Mouse (Mus musculus): ENCODE measurements at regions not wholly inside any gene's neighbourhood (a gene's known extent, or its start where the extent isn't known, plus 50 kb on each side); places are given as distances from the start of the nearest gene placed in this dataset.
"Not testable (repeated sequence)": the region's sequence is repeated elsewhere in the genome, so short reads cannot be mapped to it uniquely, and the experiment has no call there.

DNA sequence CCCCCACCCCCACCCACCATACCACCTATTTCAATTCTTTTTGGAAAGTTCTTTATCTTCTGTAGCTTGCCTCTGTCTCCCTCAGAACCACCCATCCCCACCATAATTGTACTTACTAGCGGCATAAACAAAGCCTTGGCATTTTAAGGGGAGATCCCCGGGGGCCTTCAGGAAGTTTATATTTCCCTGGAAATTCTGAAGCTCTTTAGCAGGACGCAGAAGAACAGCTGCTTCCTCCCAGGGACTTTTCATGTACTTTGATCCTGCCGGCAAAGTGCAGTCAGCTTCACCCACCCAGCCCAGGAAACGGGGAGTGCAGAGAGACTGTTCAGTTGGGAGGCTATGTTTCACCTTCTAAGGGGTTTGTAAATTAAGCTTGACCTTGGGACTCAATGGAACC lies 545.6 kb upstream of the Tbl1xr1 start:
- DNase-seq: no peak

DNA sequence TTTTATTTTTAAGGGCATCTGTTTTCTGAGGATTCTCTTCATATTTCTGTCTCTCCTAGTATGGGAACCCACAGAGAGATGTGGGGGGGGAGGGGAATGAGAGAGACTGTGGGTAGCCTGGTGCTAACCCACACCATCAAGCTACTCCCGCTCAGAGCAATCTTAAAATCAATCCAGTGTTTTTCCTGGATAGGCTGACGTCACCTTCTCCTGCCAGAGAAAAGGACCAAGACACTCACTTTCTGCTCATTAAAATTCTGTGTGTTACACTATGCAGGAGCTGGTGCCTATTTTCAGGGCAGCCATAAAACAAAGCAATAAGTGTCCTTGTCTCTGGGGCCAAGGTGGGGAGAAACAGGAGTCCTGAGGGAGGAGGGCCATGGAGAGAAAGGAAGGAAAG lies 537.3 kb upstream of the Tbl1xr1 start:
- DNase-seq: no peak

DNA sequence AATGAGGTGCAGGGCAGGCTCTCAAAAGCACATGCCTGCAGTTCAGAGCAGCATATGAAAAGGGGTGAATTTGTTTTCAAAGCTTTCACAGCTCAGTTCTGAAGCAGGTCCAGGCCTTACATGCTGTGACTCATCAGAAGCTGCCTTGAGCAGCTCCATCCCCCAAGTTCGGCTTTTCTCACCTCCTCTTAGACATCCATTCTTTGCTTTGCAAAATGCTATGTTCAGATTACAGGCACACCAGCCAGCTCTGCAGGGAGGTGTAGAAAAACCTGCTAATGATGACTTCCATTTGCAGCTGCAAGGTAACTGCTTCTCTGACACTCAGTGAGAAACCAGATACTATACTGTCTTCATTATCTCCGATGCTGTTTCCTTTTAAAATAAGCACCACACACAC lies 532.0 kb upstream of the Tbl1xr1 start:
- no peak for DNase-seq

DNA sequence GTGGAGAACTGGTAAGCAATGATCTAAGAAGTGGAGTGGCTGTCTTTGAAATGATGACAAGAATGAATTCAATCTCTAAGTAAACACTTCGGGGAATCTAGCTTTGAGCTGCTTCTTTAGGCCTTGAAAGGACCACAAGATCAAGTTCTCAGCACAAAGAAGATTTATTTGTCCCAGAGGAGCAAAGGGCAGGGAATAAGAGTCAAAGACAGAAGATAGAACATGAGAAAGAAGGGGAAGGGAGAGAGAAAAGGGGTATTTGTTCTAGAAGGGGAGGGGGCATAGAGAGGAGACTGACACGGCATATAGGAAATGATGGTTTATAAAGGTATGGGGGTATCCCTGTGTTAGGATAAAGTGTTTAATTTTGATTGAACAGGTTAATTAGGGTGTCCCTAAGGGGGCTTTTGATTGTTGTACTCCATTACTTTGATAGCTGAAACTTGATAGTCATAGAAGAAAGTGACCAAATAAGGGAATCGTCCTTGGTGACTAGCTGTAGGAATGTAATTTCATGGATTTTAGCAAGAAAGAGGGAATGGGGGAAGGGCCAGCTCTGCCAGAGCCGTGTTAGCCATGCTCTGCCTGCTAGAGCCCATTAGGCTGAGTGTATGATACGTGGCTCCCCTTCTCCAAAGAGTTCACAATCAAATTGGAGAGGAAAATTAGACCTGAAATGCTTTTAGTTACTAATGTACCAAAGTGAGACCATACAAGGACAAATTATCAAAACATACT lies 531.1 kb upstream of the Tbl1xr1 start:
- no peak for DNase-seq

DNA sequence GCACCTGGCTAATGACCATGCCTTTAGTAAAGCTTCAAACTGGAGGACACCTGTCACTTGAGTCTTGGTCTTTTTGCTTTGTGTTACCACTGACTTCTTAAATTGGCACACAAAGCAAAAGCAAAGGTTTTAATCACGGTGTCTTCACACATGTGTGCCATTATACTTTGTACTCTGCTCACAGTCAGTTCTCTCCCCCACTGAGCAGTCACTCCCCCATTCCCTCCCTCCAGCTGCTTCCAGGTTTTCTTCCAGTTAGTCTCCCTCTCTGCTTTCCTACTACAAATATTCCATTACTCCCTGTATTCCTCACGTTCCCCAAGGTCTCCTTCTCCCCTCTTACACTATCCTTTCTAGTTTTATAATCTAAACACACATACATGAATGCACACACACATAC lies 530.0 kb upstream of the Tbl1xr1 start:
- DNase-seq: peak; percentile 12

DNA sequence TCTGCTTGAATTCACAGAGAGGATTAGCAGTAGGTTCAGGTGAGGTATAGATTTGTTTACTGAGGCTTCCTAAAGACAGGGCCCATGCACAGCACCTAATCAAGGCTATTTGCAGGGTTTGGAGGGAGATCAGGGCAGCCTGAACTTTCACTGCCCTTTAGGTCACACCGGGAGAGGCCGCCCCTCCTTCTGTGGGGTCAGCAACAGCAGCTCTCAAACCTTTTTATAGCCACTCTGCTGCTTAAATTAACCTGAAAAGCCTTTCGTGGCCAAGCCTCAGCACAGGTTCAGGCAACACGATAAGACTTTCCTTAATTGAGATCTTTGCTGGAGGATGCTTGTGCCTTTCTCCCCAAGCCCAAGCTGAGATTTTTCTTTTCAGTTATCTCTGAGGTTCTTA lies 526.8 kb upstream of the Tbl1xr1 start:
- no peak for DNase-seq

DNA sequence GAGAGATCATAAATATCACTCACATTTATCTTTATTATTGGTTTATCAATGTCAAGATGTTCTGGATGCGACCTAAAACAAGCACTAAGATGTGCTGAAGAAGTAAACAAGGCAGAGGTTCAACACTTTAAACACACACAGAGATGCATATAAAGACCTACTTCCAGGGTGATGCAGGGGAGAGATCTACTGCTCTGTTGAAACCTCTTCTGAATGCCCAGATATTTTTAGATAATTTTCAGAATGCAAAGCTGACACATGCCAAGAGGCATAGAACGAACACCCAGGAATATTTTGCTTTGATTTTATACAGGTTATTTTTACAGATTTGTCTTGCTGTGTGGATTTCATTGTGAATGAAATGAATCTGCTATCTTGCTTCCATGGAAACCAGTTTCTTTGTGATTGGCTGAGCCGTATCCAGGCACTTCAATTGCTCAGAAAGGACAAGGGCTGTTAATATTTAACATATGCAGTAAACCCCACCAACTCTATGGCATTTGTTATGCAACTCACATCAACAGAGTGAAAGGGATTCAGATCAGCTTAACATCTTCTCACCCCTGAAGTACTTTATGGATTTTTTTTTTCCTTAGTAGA lies 523.2 kb upstream of the Tbl1xr1 start:
- peak; percentile 22 for DNase-seq

DNA sequence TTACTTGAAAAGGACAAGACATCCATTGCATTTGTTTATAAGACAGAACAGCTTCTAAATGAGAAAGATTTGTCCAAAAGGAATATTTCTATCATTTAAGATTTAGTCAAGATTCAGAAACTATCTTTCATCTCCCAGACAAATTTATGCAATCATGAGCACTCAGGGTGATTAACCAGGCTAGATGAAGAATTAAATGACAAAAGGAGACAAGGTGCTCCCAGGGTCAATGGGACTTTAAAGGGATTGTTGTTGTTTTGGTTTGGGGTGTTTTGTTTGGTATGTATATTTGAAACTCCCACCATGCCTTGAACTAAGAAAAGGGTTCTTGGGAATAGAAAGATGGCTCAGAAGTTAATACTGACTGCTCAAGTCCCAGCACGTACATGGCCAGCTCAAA lies 522.6 kb upstream of the Tbl1xr1 start:
- no peak for DNase-seq

DNA sequence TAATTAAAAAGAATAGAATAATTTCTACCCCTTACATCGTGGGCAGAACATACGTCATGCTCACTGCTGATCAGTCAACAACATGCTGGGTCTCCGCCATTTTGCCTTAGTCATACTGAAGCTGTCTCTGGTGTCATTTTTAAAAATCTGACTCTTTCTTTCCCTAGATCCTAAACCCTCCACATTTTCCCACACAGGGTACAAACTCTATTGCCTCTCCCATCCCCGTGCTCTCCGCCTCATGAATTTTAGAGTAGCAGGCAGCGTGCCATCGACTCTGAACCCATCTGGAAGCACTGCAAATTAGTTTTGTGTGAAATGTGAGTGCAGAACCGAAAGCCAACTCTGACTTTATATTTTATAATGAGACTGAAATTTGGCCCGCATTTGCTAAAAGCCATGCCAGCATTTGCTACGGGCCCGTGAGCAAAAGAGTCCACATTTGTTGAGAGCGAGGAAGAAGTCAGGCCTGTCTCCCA lies 518.5 kb upstream of the Tbl1xr1 start:
- DNase-seq: peak; percentile 79

DNA sequence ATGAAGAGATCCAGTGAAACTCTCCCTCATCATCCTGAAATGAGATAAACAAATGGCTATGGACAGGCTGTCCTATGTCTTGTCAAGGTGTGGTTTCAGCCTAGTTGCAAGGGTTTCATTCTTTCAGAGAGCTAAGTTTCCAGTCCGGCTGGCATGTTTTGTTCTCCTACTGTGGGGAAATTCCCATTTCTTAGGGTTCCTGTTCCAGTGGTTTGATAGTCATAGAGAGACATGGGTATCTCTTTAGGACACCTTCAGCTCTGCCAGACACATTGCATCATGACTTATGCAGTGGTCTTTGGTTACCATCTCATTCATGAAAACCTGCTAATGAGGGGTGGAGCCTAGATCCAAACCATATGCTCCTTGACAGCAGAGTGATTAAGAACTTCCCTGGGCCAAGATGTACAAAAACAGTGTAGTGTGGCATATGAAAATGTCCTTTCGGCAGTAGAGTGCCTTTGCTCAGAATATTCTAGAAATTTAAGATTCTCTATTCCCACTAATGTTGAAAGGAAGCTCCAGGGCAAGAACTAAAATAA lies 513.6 kb upstream of the Tbl1xr1 start:
- DNase-seq: no peak

DNA sequence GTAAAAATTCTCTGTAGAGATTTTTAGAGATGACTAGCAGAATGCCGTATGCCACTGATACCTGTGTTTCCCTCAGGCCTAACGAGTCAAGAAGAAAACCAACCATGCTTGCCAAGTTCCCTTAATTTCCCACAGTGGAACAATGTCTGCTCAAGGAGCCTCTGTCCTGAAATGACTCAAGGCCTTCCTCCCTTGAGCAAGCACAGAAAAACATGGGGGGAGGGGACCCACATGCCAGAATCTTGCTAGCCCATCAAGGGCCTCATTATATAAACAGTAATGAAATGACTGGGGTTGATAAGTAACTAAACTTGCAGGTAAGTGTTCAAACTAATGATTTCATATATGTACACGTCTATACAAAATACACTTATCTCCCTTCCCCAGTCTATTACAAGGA lies 513.0 kb upstream of the Tbl1xr1 start:
- peak; percentile 88 for DNase-seq

DNA sequence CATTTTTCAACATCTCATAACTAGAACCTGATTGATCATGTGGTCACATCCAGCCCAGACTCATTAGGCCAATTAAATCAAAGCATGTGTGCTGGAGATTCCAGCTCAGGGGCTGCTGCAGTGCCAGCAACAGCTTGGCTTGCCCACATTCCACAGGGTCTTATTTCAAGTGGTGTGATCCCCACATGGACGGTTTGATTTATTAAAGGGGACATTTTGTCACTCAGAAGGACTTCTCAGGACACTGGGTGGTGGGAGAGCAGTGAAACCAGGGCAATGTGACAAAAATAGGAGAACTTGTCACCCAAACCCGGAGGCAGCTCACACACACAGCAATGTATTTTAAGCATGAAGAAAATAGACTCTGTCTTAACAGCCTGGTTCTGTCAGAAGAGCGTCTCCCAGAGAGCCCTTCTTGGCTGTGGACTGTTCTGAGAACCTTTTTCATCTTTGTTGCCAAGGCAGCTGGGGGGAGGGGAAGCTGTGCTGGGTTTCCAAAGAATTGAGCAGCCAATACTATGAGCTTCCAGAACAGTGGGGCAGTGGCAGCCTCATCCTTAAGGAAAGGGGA lies 512.2 kb upstream of the Tbl1xr1 start:
- DNase-seq: peak; percentile 54

DNA sequence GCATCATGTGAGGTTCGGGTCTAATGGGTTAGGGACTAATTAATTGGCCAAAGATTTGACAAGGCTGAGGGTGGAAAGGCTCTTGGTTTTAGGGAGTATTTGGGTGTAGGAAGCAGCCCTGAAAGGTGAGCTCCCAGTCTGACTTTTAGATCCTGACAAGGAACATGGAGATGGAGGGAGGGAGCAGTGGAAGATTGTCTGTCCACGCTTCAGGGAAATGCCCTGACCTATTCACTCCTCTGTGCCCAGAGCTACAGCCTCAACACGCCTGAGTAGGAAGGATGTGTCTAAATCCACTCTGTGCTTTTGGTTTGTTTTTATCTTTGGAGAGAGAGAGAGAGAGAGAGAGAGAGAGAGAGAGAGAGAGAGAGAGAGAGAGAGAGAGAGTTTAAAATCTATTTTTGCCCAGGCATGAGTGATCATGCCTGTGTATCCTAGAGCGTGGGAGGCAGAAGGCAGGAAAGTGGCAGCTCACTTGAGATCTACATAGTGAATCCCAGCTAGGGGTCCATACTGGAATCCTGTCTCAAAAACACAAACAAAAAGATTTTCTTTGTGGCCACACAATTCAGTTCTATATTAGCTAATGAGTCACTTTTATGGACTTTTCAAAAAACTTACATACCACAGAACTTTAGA lies 511.5 kb upstream of the Tbl1xr1 start:
- DNase-seq: no peak

DNA sequence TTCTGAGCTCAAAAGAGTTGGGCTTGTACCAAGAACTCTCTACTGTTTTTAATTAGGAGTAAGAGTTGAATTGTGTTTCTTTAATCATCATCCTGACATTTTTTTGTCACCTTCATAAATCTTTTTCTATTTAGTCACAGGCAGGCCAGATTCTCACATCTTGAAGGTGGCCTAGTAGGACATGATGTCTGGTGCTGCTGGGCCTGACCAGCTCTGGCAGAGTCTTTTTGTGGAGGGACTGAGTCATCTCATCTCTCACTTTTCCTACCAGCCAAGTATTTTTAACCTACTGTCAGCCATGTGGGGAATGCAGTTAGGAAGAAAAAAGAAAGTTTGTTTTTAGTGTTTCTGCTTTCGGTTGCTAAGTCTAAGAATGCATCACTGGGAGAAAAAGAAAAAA lies 506.7 kb upstream of the Tbl1xr1 start:
- no peak for DNase-seq

DNA sequence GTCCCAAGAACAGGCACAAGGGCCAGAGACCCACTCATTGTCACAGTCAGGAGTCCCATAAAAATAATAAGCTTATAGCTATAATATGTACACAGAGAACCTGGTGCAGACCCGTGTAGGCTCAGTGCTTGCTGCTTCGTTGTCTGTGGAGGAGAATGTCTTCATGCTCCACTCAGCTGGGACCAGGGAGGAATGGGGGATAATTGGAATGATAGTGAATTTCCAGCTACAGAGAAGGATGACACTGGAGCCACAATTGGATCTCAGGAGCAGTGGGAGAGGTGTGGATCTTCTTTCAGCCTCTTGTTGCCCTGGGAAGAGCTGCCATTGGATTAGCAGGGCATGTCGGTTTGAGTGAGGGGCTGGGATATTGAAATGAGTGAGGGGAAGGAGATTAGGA lies 497.8 kb upstream of the Tbl1xr1 start:
- DNase-seq: no peak

DNA sequence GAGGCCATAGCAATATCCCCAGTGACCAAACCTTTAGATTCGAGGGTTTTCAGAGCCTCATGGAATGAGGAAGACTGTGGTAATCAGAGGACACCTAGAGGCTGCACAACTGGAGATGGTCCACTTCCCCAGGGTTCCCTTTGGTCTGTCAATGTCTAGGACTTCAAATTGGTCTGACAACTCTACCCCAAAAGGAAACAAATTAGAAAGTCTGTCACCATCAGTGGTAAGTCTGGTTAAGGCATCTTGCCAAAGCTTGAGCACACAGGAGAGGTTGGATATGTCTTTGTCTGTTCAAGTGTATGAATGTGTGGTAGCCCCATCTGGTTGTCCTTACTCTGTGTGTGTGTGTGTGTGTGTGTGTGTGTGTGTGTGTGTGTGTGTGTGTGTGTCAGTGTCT lies 494.3 kb upstream of the Tbl1xr1 start:
- no peak for DNase-seq

DNA sequence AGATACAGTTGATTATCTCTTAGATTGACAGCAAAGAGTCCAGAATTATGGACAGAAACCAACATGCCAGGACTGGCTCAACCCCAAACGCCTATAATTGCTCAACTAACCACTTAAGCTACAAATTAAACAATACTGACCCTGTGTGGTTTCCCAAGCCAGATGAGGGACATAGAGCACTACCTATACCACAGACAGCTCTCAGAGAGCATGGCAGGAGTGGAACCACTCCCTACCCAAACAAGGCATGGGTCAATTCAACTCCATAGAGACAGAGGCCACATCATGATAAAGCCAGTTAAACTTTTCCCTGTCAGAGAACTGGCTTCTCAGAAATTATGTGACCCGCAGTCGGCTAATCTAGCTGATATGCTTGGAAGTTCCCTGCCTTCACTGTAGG lies 490.7 kb upstream of the Tbl1xr1 start:
- DNase-seq: no peak

DNA sequence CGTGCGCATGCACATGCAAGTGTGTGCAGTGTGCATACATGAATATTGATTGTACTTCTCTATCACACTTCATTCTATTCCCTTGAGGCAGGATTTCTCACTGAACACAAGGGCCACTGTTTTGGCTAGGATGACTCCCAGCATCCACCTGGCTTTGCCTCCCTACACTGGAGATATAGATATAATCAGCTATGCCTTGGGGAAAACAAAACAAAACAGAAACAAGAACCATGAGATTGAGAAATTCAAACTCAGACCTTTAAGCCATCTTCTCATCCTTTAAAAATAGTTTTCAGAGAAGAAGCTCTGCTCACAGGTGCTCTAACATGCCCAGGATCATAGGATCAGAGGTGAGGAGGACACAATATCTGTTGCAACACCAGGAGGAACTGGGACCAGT lies 469.6 kb upstream of the Tbl1xr1 start:
- no peak for DNase-seq

DNA sequence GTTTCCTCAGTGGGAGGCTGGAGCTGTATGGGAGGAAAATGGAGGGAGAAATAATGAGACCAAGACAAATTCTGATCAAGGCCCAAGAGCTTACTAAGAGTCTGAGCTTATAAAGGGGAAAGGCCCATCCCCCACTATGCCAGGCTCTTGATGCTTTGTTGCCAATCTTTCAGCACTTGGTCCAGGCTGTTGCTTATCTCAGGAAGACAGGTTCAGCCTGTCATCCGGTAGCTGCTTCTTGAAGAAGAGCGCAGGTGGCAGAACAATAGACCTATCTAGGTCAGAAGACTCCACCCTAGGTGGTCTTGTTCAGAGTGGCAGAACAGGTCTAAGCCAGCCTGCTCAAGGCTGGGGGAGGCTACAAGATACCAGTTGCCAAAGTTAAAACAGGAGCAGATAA lies 466.2 kb upstream of the Tbl1xr1 start:
- no peak for DNase-seq

DNA sequence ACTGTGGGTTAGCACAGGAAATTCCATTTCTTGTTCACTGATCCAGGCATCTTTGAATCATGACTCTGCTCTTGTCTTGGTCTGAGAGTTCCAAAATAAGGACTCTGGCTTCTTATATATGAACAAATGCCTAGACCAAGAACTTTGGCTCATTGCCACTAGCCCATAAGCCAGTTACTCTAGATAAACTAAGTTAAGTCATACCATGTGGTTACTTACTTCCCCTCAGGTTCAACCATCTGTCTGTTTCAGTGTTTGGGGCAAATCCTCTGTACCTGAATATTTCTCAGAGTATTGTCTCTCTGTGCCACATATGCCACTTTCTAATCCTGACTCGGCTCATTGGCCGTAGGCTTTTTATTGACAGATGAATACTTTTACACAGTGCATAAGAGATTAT lies 454.7 kb upstream of the Tbl1xr1 start:
- no peak for DNase-seq

DNA sequence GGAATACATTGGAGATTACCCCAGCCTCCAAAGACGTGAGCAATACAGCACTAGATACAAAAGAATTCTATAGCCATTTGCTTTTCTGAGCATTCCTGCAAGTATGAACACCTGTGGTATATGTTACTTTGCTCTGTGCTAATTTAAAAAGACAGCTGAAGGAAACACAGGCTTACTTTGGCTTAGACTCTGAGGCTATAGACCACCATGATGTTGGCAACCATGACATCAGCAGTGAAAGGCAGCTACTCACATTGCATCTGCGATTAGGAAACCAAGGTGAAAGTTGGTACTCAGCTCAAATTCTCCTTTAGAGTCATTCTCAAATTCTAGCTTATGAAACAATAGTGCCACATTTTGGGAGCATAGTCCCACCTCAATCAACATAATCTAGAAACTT lies 451.4 kb upstream of the Tbl1xr1 start:
- DNase-seq: no peak

DNA sequence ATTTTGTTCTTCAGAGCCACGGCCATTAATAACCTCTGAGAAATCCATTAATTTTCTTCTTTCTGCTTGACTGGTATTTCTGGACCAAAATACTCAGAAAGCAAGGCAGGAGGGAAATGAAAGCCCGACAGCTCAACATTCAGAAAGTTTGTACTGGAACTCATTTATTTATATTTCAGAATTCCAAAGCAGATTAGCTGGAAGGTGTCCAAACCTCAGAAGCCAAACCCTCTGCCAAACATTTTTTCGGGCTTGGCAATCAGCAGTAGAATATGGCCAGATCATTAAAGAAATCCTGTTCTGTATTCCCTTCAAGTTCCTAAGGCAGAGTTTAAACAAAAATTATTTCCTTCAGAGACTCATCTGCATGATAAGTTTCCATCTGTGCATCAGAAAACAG lies 450.4 kb upstream of the Tbl1xr1 start:
- peak; percentile 14 for DNase-seq

DNA sequence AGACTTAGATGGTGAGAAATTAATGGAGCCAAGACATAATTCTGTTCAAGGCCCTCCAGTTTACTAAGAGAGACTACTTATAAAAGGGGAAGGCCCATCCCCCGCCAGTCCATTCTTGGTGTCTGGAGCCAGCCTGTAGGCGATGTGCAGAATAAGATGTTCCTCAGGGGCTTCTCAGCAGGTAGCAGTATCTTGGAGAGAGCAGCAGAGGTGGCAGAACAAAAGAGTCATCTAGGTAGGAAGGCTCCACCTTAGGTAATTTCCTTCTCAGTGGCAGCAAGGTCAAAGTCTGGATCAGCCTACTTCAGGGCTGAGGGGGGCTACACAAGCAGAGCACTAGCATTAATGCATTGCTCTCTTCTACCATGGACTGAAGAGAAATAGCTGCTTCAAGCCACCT lies 449.4 kb upstream of the Tbl1xr1 start:
- DNase-seq: not testable (repeated sequence)
